Mouse (Mus musculus) yolk sac, embryonic 10.5 days (tissue): ENCODE data around the gene Abhd6.
"Not testable (repeated sequence)": the region's sequence is repeated elsewhere in the genome, so short reads cannot be mapped to it uniquely, and the experiment has no call there.

Experiments used
- DNase-seq: peaks from one replicate; pipeline ENCODE4 v3.0.0-alpha.2; 2017; ENCODE audit warnings: low spot score

Abhd6 gene

DNA sequence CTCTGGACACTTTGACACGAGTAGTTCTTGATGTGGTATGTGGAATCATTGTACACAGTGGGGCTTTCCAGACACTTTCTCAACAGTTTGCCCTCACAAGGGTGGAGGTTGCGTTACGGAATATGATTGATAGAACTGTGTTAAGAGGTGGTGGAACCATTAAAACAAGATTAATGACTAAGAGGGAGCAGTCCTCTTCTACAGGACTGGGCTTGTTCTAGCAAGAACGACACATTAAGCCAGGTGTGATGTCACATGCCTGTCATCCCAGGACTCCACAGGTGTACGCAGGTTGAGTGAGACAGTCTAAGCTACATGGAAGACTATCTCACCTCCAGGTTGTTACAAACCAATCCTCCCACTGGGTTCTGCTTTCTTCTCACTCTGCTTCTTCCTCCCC is 3.3 kb upstream of the Abhd6 start:
- no peak for DNase-seq

DNA sequence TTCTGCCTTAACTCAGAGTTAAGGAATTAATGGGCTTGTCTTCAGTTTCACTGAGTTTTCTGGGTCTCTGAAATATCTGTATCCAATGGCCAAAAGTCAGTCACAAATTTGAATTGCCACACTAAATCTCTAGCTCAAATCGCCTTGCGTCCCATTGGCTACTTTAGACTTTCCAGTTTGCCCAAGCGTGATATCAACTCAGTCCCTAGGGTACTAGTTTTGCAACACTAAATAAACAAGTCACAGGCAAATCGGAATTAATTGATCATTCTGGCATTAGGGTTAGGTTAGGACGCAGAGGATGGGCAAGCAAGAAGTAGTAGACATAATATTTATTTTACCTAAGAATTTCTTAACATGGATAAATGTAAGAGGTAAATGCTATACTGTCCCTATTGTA is 2.5 kb upstream of the Abhd6 start:
- DNase-seq, result no peak

DNA sequence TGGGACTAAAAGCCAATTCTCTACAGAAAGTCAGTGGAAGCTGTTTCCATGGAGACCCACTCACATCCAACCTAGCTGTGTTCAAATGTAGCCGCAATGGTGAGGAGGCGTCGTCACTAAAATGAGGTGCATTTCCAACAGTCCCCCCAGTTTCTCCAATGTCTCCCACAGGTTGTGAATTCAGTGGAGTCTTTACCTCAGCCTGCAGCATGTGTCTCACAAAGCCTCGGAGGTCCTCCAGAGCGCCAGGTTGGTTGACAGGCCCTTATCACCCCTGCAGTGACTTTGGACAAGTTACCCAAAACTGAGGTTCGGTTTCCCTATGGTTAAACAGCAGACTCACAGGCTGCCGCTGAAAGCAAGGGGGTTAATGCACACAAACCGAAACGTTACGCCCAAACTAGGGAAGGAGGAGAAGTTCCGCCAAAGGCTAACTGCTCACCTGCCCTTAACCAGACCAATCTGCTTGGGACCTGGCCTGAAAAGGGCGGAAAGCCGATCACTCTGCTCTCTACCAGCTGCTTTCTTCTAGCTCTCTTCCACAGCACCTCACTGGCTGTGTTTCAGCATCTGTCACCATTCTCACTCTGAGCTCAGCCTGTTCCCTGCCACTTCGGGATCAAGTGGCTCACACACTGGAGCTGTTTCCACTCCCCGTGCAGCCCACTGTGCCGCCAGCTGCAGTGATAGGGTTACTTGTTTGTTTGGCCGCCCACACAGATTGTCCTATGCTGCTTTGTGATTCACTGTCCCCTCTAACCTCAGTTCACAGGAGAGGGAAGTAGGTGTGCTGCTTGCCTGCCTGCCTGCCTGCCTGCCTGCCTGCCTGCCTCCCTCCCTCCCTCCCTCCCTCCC is 1.6 kb upstream of the Abhd6 start:
- no peak for DNase-seq

DNA sequence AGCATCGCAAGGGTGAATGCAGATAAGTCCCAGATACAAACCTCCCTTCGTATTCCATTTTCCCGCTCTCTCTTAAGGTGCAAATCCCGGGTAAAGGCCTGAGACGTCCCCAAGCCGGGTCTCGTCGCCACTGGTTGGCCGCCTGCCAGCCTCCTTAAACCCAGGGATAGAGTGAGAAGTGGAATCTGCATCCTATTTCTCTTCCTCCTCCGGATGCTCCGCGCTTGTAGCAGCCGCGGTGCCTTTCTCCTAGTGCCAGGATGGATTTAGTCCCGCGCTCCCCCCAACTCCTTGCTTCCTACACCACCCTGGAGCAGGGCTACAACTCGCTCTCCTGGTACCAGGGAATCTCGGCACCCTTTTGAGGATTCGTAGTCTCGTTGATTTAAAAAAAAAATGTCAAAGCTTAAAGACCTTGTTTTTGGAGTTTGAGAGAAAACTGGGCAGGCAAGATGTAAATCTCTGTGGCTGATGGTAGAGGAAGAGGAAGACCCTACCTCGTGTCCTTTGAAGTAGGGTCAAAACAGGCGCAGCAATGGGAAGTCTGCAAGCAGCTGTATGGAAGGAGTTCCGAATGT is 480 bp downstream of the Abhd6 start:
- no peak for DNase-seq

DNA sequence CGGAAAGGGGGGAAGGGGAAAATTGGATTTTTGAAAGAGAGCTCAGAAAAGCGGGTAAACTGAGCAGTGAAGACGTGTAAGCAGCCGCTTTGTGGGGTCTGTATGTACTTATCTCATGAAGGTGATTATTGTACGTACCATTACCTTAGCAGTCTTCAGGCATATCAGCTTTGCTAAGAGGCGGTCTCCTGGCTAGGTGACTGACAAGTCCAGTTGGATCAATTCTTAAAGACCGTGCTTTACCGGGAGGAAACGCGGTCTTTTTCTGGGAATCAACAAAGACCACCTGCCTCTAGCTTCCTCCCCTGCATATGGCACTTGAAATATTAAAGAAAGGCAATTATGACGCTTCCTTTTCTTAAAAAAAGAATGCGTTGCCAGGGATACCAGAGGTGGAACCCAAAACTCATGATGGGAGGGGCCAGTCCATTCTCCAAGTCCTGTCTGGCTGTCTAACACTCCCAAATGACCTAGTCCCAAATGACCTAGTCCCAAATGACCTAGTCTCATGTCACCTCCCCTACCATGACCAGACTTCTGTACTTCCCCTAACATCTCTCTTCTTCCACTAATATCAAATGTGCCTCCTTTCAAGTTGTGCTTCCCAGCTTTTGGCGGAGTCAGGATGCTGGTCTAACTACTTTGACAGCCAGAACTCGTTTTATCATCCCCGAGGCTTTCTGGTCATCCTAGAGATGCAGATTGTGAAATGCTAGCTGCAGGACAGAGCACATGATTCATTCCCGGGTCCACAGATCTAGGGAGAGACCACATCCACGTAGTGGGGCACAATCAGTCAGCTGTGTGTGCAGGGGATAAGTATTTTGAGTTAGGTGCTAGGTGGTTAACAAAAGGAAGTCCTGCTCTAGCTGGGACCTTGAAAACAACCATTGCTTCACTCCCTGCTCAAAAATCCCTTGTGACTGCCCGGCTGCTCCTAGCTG is 1.3 kb downstream of the Abhd6 start:
- no peak for DNase-seq

DNA sequence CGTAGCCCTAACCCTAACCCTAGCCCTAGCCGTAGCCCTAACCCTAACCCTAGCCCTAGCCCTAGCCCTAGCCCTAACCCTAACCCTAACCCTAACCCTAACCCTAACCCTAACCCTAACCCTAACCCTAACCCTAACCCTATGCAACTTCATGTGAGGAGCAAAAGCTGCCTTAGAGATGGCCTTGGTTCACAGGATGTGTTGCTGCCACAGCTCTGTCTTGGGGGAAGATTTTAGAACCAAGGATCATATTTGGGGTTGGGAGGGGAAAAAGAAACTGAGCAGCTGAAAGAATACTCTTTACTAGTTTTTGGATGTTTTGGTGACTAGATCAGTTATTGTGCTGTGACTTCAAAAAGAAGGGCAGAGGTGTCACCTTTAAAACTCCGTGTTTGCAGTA is 3.4 kb downstream of the Abhd6 start:
- not testable (repeated sequence) for DNase-seq

DNA sequence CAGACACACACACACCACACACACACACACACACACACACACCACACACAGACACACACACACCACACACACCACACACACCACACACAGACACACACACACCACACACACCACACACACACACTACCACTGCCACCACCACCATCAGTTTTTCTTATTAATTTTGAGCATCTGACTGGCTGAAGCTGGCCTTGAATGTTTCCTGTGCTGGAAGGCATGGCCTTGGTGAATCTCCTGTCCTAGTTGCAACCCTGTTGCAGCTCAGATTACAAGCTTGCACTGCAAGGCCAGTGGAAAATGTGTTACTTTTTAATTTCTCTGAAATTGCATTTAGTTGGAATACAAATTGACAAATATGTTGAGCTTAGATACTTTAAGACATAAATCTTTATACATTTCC is 4.4 kb downstream of the Abhd6 start:
- DNase-seq, result no peak

DNA sequence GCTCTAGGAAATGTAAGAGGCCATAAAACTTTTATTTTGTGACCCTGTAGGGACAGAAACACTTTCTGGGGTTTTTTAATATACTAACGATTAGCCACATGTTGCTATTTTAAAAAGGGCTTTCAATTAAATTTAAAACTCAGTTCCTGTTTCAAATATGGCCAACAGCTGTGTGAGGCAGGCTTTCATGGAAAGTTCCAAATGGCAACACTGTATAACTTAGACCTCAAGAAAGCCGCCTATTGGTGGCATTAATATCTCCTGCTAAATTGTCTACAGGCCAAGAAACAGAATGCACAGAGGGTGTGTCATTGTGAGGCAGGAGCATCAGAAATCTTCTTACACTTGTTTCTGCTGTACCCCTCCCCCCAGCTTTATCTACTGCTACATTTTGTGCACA is 4.8 kb downstream of the Abhd6 start:
- DNase-seq, result no peak

DNA sequence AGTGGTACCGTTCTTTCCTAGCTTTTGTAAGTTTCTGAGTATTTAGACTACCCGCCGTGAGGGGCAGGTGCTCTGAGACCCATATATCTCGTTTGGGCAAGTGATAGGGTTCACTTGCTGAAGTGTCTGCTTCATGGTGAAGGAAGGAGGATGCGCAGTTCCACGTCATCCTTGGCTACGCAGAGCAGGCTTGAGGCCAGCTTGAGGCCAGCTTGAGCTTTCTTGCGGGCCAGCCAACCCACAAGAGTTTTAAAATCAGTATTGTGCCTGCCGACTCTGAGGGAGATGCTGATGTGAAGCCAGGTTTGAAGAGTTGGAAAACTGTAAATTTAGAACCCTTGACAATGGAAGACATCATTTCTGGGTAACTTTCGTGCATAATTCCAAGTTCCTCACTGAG is 5.2 kb downstream of the Abhd6 start:
- no peak for DNase-seq

DNA sequence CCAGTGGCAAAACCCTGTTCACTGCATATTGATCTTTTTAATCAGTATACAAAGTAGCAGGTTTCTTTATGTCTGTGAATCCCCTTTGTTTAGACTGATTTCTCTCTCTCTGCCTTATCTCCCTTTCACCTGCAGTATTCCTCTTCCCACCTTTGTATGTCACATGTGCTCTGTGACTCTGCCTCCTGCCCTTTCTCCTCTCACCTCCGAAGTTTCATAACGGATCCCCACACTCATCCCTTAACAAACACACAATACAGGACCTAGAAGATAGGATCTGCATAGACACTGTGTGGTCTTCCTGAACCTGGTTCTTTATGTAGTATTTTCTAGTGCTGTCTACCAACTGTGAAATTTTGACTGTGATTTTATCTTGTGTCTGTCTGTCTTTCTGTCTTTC is 8.6 kb downstream of the Abhd6 start:
- DNase-seq, result no peak

DNA sequence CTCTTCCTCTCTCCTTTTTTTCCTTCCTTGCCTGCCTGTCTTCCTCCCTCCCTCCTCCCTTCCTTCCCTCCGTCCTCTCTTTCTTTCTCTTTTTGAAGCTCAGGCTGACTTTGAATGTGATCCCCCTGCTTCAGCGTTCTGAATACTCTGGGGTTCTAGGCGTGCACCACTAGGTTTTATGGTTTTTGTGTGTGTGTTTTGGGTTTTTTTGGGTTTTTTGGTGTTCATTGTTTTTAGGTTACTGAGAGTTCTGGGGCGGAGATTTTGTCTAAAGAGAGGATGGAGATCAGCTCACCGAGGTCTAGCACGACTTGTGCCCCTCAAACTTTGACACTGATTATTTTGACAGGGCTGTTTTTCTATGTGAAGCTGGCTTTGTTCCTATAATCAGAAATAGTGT is 9.2 kb downstream of the Abhd6 start:
- no peak for DNase-seq

DNA sequence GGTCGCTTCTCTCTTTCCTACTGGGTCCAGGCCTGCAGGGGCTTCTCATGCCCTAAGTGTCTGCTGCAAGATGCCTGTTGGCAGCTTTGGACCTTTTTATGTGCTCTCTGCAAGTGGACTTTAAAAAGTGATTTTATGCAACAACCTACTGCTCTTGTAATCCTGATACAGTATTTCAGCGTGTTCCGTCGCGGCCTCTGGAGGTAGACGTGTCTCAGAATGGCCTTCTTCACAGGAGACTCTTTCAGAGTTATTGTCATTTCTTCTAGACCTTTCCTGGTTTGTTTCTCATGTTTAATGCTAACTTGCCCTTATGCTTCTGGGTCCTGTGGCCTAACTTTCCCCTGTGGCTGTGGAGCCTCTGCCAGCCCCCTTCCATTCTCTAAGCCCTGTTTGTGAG is 13.1 kb downstream of the Abhd6 start:
- no peak for DNase-seq

DNA sequence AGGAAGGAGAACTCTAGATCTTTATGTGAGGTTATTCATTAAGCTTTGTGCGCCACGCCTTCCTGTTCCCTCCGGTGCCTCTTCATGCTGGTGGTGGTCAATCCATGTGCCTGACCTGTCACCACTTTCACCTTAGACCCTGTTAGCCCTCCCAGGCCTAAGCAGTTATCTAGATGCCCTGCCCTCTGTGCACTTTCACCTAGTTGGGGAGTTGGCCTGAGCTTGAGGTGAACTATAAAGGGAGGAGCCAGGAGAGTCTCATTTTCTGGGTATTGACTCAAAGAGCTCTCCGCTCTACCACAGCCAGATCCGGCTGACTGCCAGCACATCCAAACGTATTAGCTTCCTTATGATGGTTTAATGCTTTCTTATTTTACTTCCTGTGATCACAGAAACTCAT is 13.6 kb downstream of the Abhd6 start:
- DNase-seq, result peak; percentile 83

DNA sequence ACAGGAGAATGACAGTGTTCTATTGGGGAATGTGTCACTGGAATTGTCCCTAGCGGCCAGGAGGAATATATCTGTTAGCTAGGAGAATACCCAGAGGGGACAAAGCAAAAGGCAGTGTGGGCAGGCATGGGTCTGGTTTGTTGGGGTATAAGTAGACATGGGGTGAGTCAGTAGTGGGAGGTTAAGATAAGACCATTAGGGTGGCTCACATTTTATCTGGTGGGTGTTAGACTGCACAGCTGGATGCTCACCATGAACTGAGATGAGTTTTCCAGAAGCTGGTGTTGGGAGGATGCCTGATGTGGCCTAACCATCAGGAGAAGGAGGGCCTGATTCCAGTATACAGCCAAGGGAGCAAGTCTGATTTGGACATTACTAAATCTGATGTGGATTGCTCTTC is 14.2 kb downstream of the Abhd6 start:
- DNase-seq, result no peak

DNA sequence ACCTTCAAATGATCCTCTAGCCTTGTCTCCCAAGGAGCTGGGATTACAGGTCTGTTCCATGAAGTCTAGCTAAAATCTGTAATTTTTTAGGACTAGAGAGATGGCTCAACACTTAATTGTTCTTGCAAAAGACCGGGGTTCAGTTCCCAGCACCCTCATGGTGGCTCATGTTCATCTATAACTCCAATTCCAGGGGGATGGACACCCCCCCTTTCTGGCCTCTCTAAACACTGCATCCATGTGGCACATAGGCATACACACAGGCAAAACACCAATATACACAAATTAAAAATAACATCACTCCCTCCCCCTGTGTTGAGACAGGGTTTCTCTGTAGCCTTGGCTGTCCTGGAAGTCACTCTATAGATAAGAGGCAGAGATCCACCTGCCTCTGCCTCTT is 17.3 kb downstream of the Abhd6 start:
- DNase-seq, result no peak

DNA sequence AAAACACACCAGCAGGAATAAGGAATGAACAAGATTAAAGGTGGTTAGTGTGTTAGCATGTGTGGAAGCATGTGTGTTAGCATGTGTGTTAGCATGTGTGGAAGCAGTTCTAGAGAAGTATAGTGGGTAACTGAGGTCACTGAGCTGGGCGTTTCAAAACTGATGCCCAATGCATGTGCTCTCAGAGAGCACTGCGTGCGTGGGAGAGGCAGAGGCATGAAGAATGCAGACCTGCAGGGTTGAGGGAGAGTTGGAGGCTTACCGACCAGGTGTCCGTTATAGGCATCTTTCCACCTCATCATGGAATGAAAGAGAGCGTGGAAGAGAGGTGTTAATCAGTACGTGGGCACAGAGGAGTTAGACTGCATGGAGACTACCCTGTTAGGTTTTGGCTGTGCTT is 17.8 kb downstream of the Abhd6 start:
- no peak for DNase-seq

DNA sequence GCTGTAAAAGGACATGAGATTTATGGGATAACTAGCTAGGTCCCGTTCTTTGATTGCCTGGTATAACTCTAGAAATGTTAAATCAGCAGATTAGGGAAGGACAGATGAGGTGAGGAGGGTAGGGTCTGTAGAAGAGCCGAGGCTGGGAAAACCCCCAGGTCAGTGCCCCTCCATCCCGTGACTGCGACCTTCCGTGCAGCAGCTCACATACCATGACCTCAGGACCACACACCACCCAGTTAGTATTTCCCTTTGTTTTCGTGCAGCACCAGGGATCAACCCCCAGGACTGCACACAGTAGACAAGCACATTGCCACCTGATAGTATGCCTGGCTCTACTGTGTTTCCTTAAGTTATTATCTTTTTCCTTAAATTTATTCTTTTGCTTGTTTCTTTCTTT is 21.8 kb downstream of the Abhd6 start:
- DNase-seq, result no peak

DNA sequence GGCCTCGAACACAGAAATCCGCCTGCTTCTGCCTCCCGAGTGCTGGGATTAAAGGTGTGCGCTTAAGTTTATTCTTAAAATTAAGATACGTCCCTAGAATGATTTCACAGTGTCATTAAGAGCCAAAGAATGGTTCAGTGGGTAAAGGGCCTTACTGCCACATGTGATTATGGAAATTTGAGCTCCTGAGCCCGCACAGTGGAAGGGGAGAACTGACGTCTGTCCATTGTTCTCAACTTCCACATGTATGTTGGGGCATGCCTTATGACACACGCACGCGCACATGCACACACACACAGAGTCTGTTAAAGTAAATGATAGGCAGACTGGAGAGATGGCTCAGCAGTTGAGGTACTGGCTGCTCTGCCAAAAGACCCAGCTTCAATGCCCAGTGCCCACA is 22.2 kb downstream of the Abhd6 start:
- no peak for DNase-seq

DNA sequence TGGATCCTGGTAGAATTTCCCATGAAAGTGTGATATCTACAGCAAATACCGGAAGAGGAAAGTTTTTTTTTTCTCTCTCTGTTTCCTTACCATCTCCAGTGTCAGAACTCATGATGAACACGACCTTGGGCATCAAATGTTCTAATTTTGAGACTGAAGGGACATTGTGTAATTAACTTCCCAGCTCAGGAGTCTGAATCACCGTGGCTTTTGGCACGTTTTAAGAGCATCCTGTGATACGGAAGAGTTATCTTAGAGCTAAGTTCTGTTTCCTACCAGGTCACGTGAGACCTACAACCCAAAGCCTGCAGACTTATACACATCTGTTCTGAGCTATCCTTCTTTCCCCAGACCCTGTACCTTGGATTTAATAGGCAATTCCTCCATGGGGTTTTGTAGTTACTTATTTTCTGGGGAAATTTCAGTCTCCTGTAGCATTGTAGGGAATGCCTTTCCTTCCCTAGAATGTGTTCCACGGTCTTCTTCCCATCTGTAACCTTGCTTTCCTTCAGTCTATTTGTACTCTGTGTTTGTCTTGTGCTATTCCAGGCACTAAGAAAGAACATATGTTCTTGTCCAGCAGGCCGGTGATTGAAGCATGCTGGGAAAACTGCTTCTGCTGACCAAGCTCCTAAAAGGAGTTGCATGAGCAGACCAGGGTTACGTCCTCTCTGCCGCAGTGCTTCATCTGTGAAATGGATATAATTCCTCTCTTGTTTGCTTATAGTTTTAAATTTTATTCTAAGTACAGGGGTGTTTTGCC is 24.2 kb downstream of the Abhd6 start:
- no peak for DNase-seq

DNA sequence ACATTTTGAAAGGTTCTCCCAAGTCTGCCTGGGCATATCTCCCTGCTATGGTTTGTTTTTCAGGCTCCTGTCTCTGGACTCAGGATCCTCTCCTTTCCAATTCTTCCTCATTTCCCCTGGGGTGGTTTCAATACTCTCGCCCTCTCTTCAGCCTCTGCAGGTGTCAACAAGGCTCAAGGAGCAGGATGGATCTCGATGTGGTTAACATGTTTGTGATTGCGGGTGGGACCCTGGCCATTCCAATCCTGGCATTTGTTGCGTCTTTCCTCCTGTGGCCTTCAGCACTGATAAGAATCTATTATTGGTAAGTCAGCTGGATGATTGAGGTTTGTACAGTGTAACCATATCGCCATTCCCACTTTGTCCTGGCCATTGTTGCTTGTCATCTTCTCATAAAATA is 25.4 kb downstream of the Abhd6 start:
- no peak for DNase-seq

DNA sequence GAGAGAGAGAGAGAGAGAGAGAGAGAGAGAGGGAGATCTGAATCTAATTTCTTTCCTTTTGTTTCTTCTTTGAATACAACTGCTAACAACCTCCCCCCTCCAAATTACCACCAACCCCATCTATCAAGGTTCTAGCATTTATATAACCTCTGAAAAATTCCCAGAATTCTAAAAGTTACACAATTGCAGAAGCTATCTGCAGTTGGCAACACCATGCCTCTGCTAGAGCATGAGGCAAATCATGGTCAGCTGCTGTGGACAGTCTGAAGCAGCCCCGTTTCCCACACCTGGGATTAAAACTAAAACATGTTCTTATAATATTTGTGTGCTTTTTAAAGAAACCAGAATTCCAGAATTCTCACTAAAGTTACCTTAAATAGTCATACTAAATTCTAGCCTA is 27.1 kb downstream of the Abhd6 start:
- DNase-seq, result no peak

DNA sequence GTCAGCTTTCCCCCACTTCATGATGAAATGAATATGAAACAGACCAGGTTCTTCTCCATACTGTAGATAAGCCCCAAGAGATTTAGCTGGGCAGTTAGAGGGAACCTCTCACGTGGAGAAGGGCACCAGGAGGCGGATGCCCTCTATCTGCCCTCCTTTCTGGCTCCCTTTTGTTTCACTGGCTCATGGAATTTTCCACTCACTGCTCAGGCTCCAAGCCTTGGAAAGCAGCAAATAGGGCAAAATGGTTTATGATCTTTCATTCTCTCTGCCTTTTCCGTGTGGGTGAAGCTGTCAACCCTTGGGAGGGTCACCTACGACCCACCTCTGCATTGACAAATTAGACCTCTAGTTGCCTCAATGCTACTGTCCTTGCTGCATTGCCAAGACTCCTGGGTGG is 27.8 kb downstream of the Abhd6 start:
- DNase-seq, result no peak
